Mouse (Mus musculus): ENCODE results near the gene Pwp2. TPM values are rescaled to one million over a fixed set of nuclear protein-coding genes. Genes with fewer than 3 reads are reported as not detected.

Pwp2 gene
- total and polyA plus RNA-seq, 3 experiments, result 41.2 to 49.9 (median 43.0) TPM

- TF ChIP-seq KAT2A (IDR thresholded peaks at IDR 0.05; ENCODE audit: insufficient replicate concordance, low read length), result no peak
These were observed 20.2 kb downstream of the Pwp2 start (continued) for GRCm38 (mm10) chr10:78164786-78165185.

DNA sequence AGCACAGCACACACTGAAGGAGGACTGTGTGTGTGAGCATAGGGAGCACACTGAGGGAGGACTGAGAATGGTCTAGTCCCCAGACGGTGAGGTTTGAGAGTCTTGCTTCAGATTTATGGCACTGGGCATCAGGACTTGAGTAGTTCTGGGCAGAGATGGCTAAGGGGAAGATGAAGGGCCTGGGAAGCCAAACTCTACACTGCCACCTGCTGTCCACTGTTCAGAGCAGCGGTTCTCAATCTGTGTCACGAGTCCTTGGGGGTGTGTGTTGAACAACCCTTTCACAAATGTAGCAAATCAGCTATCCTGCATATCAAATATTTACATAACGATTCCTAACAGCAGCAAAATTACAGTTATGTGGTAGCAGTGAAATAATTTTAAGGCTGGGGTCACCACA, 21.0 kb downstream of the Pwp2 start:
- peaks cover 6 to 13% of the 10 kb centered on the region in 2 experiments for H3K4me1 ChIP-seq (ENCODE audit: control insufficient read depth in 1 of 2, insufficient read depth in 2 of 2)
- no peaks in the 10 kb centered on the region for H3K27me3 ChIP-seq (replicated peaks)
- peak; percentile 76 for DNase-seq (ENCODE audit: extremely low read depth)
- TF ChIP-seq SIN3A (IDR thresholded peaks at IDR 0.05; ENCODE audit: low read length) (no peak), BHLHE40 (IDR thresholded peaks at IDR 0.05; ENCODE audit: low read depth, low read length) (no peak), SMC3 (IDR thresholded peaks at IDR 0.05; ENCODE audit: low read depth, low read length) (peak; percentile 95), RAD21 (IDR thresholded peaks at IDR 0.05; ENCODE audit: low read depth, low read length) (peak; percentile 64), TBP (conservative IDR thresholded peaks at IDR 0.05; ENCODE audit: low read depth, low read length) (no peak), ZC3H11A (IDR thresholded peaks at IDR 0.05; ENCODE audit: low read depth, low read length) (peak; percentile 44), MXI1 (IDR thresholded peaks at IDR 0.05; ENCODE audit: low read depth, low read length) (no peak), CTCF (conservative IDR thresholded peaks at IDR 0.05 in 1 of 2, IDR thresholded peaks at IDR 0.05 in 1 of 2; ENCODE audit: low read depth in 2 of 2, low read length in 2 of 2) (peak; percentile 49 to 89)
- H3K36me3 ChIP-seq (replicated peaks in 1 of 2; ENCODE audit: control insufficient read depth in 1 of 2, insufficient read depth in 1 of 2, low read length in 1 of 2), result peaks cover 45 to 80% of the 10 kb centered on the region in 2 experiments
- H3K27ac ChIP-seq (ENCODE audit: insufficient read depth, low read depth), result no peak overlapping the region
- H3K4me3 ChIP-seq (replicated peaks in 1 of 3; ENCODE audit: low read depth in 2 of 3, low read length in 2 of 3, poor library complexity in 1 of 3), result no peak overlapping the region
- dilution Hi-C loops (cut with MboI; ENCODE audit: extremely low pct_ligation_motif_present, extremely low pct_unique_long_range_greater_than_20kb, low sequenced_read_pairs) (no loop called here), in situ Hi-C loops (cut with MboI; ENCODE audit: low pct_ligation_motif_present, low pct_unique_long_range_greater_than_20kb, low sequenced_read_pairs) (no loop called here)
- no peak overlapping the region for H3K4me2 ChIP-seq (ENCODE audit: insufficient read depth, low read depth, poor library complexity, severe bottlenecking)
- no peaks in the 10 kb centered on the region for H3K9me3 ChIP-seq (replicated peaks; ENCODE audit: low read length)
- no peak overlapping the region for H3K9ac ChIP-seq (ENCODE audit: insufficient read depth, low read depth)
- no peaks in the 10 kb centered on the region for H3K79me2 ChIP-seq (replicated peaks; ENCODE audit: control insufficient read depth, extremely low read depth, insufficient read depth, poor library complexity, severe bottlenecking)

DNA sequence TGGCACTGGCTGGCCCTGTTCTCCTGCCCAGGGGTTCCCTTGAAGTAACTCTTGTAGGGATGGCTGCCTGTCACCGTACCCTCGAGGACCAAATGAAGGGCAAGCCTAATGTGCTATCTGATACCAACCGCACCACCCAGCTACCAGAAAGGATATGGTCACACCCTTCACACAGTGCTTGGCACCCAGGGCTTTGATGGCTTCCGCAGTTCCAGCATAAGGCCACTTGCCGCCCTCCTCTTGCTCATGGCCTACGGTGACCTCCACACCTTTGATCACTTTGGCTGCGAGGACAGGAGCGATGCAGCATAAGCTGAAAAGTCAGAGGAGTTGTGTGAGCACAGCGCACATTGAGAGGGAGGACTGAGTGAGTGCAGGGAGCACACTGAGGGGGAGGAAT, 21.7 kb downstream of the Pwp2 start:
- Histone ChIP-seq H3K9ac (ENCODE audit: insufficient read depth, low read depth) (no peak overlapping the region), H3K27me3 (replicated peaks) (no peaks in the 10 kb centered on the region), H3K36me3 (replicated peaks in 1 of 2; ENCODE audit: control insufficient read depth in 1 of 2, insufficient read depth in 1 of 2, low read length in 1 of 2) (peaks cover 45 to 78% of the 10 kb centered on the region in 2 experiments), H3K4me2 (ENCODE audit: insufficient read depth, low read depth, poor library complexity, severe bottlenecking) (no peak overlapping the region), H3K27ac (ENCODE audit: insufficient read depth, low read depth) (no peak overlapping the region), H3K79me2 (replicated peaks; ENCODE audit: control insufficient read depth, extremely low read depth, insufficient read depth, poor library complexity, severe bottlenecking) (no peaks in the 10 kb centered on the region), H3K9me3 (replicated peaks; ENCODE audit: low read length) (no peaks in the 10 kb centered on the region), H3K4me1 (ENCODE audit: control insufficient read depth in 1 of 2, insufficient read depth in 2 of 2) (peaks cover 3 to 6% of the 10 kb centered on the region in 2 experiments; a peak in 2 of 4 replicates), H3K4me3 (replicated peaks in 1 of 3; ENCODE audit: low read depth in 2 of 3, low read length in 2 of 3, poor library complexity in 1 of 3) (no peak overlapping the region)
- dilution Hi-C loops (cut with MboI; ENCODE audit: extremely low pct_ligation_motif_present, extremely low pct_unique_long_range_greater_than_20kb, low sequenced_read_pairs) (no loop called here), in situ Hi-C loops (cut with MboI; ENCODE audit: low pct_ligation_motif_present, low pct_unique_long_range_greater_than_20kb, low sequenced_read_pairs) (no loop called here)
- TF ChIP-seq MXI1 (IDR thresholded peaks at IDR 0.05; ENCODE audit: low read depth, low read length) (no peak), BHLHE40 (IDR thresholded peaks at IDR 0.05; ENCODE audit: low read depth, low read length) (no peak), NRF1 (IDR thresholded peaks at IDR 0.05; ENCODE audit: low read depth, low read length) (no peak), ZMIZ1 (IDR thresholded peaks at IDR 0.05; ENCODE audit: low read depth, low read length) (no peak), JUN (IDR thresholded peaks at IDR 0.05; ENCODE audit: insufficient read depth, low read depth, low read length) (no peak), EP300 (IDR thresholded peaks at IDR 0.05; ENCODE audit: low read length) (no peak), TBP (conservative IDR thresholded peaks at IDR 0.05; ENCODE audit: low read depth, low read length) (no peak), SMC3 (IDR thresholded peaks at IDR 0.05; ENCODE audit: low read depth, low read length) (no peak), USF1 (IDR thresholded peaks at IDR 0.05; ENCODE audit: low read depth, low read length) (no peak)
- no peak for DNase-seq (ENCODE audit: extremely low read depth)
